Mouse (Mus musculus) limb, embryonic 13.5 days (tissue): ENCODE data around the gene Zfp326. TPM values are rescaled to one million over a fixed set of nuclear protein-coding genes. Genes with fewer than 3 reads are reported as not detected.
"Not testable (repeated sequence)": the region's sequence is repeated elsewhere in the genome, so short reads cannot be mapped to it uniquely, and the experiment has no call there.

ENCODE experiments used
- ATAC-seq: fragments of 200-750 bp; cut with Nextera tagmentation; 2 replicates; pipeline ENCODE4 v1.8.0; 2017; ENCODE audit warnings: low read depth, moderate number of reproducible peaks, moderate TSS enrichment; ENCODE audit not compliant: low FRiP score
- H3K27ac ChIP-seq: fragments of 300-500 bp; sonication (generic); 2 replicates; pipeline ENCODE4 v1.5.1; 2015; ENCODE audit warnings: inconsistent platforms, mild to moderate bottlenecking, moderate library complexity
- H3K27me3 ChIP-seq: fragments of 300-500 bp; sonication (generic); 2 replicates; pipeline ENCODE4 v1.6.1; 2015; ENCODE audit warnings: mild to moderate bottlenecking, inconsistent platforms
- H3K36me3 ChIP-seq: fragments of 300-500 bp; sonication (generic); 2 replicates; pipeline ENCODE4 v1.6.1; 2015; ENCODE audit warnings: inconsistent platforms, mild to moderate bottlenecking, moderate library complexity
- H3K4me1 ChIP-seq: fragments of 300-500 bp; sonication (generic); 2 replicates; pipeline ENCODE4 v1.6.1; 2015; ENCODE audit warnings: inconsistent platforms
- H3K4me2 ChIP-seq: fragments of 300-500 bp; sonication (generic); replicated peaks from 2 replicates; pipeline ENCODE4 v1.6.1; 2015; ENCODE audit warnings: inconsistent platforms, mild to moderate bottlenecking, moderate library complexity
- H3K4me3 ChIP-seq: fragments of 300-500 bp; sonication (generic); 2 replicates; pipeline ENCODE4 v1.5.1; 2015; ENCODE audit warnings: moderate library complexity, mild to moderate bottlenecking, inconsistent platforms
- H3K9ac ChIP-seq: fragments of 300-500 bp; sonication (generic); 2 replicates; pipeline ENCODE4 v1.6.1; 2015; ENCODE audit warnings: mild to moderate bottlenecking, inconsistent platforms
- H3K9me3 ChIP-seq: fragments of 300-500 bp; sonication (generic); 2 replicates; pipeline ENCODE4 v1.6.1; 2016; ENCODE audit warnings: inconsistent platforms
- WGBS: fragments of 180-500 bp; shearing (Covaris S2); methylation state at CpG from one replicate; pipeline ENCODE4 v1.1.7; 2015; 5-methylcytosine and 5-hydroxymethylcytosine counted together
- polyA plus RNA-seq: library from polyadenylated mRNA; unstranded; fragments of >200 nt; fragmentation: Nextera tagmentation; extraction: Ambion mirVana; gene quantifications from 2 replicates; pipeline ENCODE4 v1.2.1, GENCODE M21; 2015

Gene Zfp326
- polyA plus RNA-seq, 1 experiment from 2014 or later = 62.8 TPM

GRCm38 (mm10) chr5:105849222-105849621 is 27.1 kb upstream of the Zfp326 start:
- Histone ChIP-seq H3K27ac (no peak overlapping the region), H3K9ac (no peak overlapping the region), H3K4me1 (peaks cover 15% of the 10 kb centered on the region), H3K4me2 (no peak overlapping the region), H3K4me3 (no peak overlapping the region), H3K9me3 (no peaks in the 10 kb centered on the region), H3K36me3 (no peaks in the 10 kb centered on the region), H3K27me3 (no peaks in the 10 kb centered on the region)
- WGBS = 64% methylated on average over 4 of the region's 4 CpGs
- ATAC-seq = no peak

DNA sequence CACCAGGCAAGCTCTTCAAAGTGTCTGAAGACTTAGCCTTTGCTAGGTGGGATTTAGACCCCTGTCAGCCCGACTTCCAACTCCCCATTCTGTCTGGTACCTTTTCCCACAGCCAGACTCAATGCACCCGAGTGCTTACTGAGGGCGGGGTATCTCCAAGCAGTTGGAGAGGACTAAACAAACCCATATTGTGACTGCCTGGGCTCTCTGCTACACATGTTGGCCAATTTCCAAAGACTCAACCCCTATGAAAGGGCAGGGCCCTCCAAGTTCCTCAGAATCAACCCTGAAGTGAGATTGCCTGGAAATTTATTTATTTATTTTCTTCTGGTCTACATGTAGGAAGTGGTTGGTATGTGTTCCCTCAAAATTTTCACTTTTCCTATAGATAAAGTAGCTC is 26.7 kb upstream of the Zfp326 start:
- no peak overlapping the region for H3K4me3 ChIP-seq
- no peak overlapping the region for H3K9ac ChIP-seq
- H3K4me1 ChIP-seq = peaks cover 15% of the 10 kb centered on the region
- no peaks in the 10 kb centered on the region for H3K9me3 ChIP-seq
- no peak overlapping the region for H3K27ac ChIP-seq
- WGBS = 55% methylated on average over 3 of the region's 3 CpGs
- no peak overlapping the region for H3K4me2 ChIP-seq
- ATAC-seq = no peak
- no peaks in the 10 kb centered on the region for H3K27me3 ChIP-seq
- H3K36me3 ChIP-seq = no peaks in the 10 kb centered on the region

DNA sequence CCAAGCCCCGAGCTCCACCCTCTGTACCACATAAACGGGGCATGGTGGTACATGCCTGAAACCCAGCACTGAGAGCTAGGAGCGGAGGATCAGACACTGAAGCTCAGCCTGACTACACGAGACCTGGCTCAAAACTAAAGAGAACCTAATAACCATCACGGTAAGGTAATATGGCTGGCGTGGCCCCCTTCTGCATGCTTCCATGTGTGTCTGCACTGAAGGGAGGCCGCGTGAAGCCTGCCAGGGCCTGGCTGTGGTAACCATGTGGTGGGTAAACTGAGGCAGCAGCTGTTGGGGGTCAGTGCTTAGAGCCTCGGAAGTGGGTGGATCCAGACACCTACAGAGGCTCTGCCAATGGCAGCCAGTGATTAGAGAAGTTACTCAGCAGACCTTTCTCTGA is 23.1 kb upstream of the Zfp326 start:
- Histone ChIP-seq H3K9me3 (no peaks in the 10 kb centered on the region), H3K9ac (no peak overlapping the region), H3K27me3 (no peaks in the 10 kb centered on the region), H3K4me2 (no peak overlapping the region), H3K36me3 (no peaks in the 10 kb centered on the region), H3K27ac (no peak overlapping the region), H3K4me1 (peaks cover 24% of the 10 kb centered on the region), H3K4me3 (no peak overlapping the region)
- WGBS = 83% methylated on average over 9 of the region's 9 CpGs
- no peak for ATAC-seq

GRCm38 (mm10) chr5:105857486-105857885 is 18.9 kb upstream of the Zfp326 start:
- no peaks in the 10 kb centered on the region for H3K9me3 ChIP-seq
- 0 out of 2 replicates have a peak overlapping the region, but pooled peaks have one; percentile 19 for H3K9ac ChIP-seq
- H3K36me3 ChIP-seq = no peaks in the 10 kb centered on the region
- 63% methylated on average over 5 of the region's 5 CpGs for WGBS
- no peaks in the 10 kb centered on the region for H3K27me3 ChIP-seq
- peaks cover 19% of the 10 kb centered on the region for H3K4me1 ChIP-seq
- ATAC-seq = no peak
- peak overlapping the region; percentile 48; the same call in 1 of the 2 replicates for H3K27ac ChIP-seq
- no peak overlapping the region for H3K4me2 ChIP-seq
- no peak overlapping the region for H3K4me3 ChIP-seq

- H3K36me3 ChIP-seq = no peaks in the 10 kb centered on the region
- peaks cover 15% of the 10 kb centered on the region for H3K4me1 ChIP-seq
- no peak; the same call in 1 of the 2 replicates for ATAC-seq
- H3K4me2 ChIP-seq = no peak overlapping the region
- WGBS = 64% methylated on average over 8 of the region's 8 CpGs
- H3K27me3 ChIP-seq = no peaks in the 10 kb centered on the region
- no peaks in the 10 kb centered on the region for H3K9me3 ChIP-seq
- H3K27ac ChIP-seq = no peak overlapping the region
- no peak overlapping the region for H3K9ac ChIP-seq
- no peak overlapping the region for H3K4me3 ChIP-seq
These were observed 17.3 kb upstream of the Zfp326 start for GRCm38 (mm10) chr5:105858754-105859694.

DNA sequence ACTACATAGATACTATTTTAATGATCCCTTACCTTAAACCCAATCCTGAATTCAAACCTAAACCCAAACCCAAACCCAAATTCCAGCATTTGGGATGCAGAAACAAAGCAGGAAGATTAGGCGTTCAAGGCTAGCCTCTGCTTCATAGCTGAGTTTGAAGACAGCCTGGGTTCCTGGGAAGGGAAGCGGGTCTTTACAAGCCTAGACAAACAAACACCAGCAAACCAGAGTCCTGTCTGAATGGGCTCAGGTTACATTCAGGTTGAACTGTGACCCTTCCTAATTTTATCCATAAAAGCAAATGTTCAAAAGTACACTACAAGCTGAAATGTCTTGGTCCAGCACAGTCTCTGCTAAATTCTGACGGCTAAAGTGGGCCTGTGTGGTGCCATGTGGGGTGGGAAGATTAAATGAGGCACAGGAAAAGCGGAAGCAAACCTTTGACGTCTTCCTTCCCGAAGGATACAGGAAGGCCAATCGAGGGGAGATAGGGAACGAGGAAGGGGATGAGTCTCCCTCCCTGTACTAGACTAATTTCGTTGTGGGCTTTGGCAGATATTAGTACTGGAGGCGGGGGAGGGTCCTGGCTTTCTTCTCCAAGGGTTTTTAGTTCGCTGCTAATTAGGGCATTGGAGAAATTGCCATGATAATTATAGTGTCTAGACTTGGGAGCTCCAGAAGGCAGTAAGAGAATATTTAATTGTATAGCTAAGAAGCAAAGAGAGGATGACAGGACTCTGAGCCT is 16.5 kb upstream of the Zfp326 start:
- no peak overlapping the region for H3K4me2 ChIP-seq
- WGBS = 48% methylated on average over 11 of the region's 11 CpGs
- H3K4me3 ChIP-seq = no peak overlapping the region
- no peak overlapping the region for H3K27ac ChIP-seq
- no peak overlapping the region for H3K9ac ChIP-seq
- H3K4me1 ChIP-seq = peaks cover 15% of the 10 kb centered on the region
- no peaks in the 10 kb centered on the region for H3K36me3 ChIP-seq
- H3K27me3 ChIP-seq = no peaks in the 10 kb centered on the region
- no peaks in the 10 kb centered on the region for H3K9me3 ChIP-seq
- ATAC-seq = 0 out of 2 replicates have a peak, but pooled peaks have one; percentile 8

GRCm38 (mm10) chr5:105860461-105860835 is 15.9 kb upstream of the Zfp326 start:
- Histone ChIP-seq H3K4me3 (no peak overlapping the region), H3K4me2 (no peak overlapping the region), H3K27me3 (no peaks in the 10 kb centered on the region), H3K4me1 (peaks cover 15% of the 10 kb centered on the region), H3K9ac (no peak overlapping the region), H3K9me3 (no peaks in the 10 kb centered on the region), H3K27ac (no peak overlapping the region), H3K36me3 (no peaks in the 10 kb centered on the region)
- no peak for ATAC-seq
- 86% methylated on average over 10 of the region's 10 CpGs for WGBS

- WGBS = 89% methylated on average over 5 of the region's 5 CpGs
- no peak overlapping the region for H3K9ac ChIP-seq
These were observed 14.7 kb upstream of the Zfp326 start for GRCm38 (mm10) chr5:105861616-105862015.

DNA sequence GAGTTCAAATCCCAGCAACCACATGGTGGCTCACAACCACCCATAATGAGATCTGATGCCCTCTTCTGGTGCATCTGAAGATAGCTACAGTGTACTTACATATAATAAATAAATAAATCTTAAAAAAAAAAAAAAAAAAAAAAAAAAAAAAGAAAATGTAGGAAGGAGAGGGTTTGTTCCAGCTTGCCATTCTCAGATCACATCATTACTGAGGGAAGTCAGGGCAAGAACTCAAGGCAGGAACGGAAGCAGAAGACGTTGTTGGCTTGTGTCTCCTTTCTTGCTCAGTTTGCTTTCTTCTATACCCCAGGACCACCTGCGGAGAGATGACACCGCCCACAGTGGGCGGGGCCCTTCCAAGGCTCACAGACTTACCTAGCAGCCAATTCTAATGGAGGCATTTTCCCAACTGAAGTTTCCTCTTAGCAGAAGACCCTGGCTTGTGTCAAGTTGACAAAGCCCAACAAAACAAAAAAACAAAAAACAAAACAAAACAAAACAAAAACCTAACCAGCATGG is 11.2 kb upstream of the Zfp326 start:
- ATAC-seq, H3K27ac ChIP-seq, H3K4me2 ChIP-seq, H3K36me3 ChIP-seq, H3K4me3 ChIP-seq, H3K9ac ChIP-seq, H3K27me3 ChIP-seq, H3K9me3 ChIP-seq: not testable (repeated sequence)
- peaks cover 21% of the 10 kb centered on the region for H3K4me1 ChIP-seq
- 71% methylated on average over 5 of the region's 5 CpGs for WGBS

More at GRCm38 (mm10) chr5:105861616-105862015, 14.7 kb upstream of the Zfp326 start:
- no peaks in the 10 kb centered on the region for H3K9me3 ChIP-seq
- no peaks in the 10 kb centered on the region for H3K36me3 ChIP-seq
- no peaks in the 10 kb centered on the region for H3K27me3 ChIP-seq
- H3K4me1 ChIP-seq = peaks cover 20% of the 10 kb centered on the region
- H3K27ac ChIP-seq = no peak overlapping the region
- no peak overlapping the region for H3K4me3 ChIP-seq
- H3K4me2 ChIP-seq = no peak overlapping the region
- ATAC-seq = no peak

DNA sequence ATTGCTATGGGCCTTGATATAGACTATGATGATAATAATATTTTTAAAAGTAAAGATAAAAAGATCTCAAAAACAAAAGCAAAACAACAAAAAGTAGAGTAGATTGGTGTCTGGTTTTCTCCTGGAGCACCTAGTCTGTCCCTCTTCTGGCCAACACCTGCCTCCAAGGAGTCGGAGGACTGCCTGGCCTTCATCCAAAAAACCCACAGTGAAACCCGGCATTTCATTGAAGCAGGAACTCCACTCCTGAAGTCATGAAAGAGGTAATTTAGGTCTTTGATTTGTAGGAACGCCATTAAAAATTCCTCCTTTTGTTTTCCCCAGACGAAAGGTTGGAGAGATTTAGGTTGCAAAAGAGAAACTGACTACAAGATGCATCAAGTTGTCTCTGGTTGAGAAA is 8.9 kb upstream of the Zfp326 start:
- ATAC-seq = no peak
- H3K9me3 ChIP-seq = no peaks in the 10 kb centered on the region
- peak overlapping the region; percentile 32; the same call in 1 of the 2 replicates for H3K4me2 ChIP-seq
- H3K4me1 ChIP-seq = peaks cover 22% of the 10 kb centered on the region
- H3K36me3 ChIP-seq = no peaks in the 10 kb centered on the region
- H3K4me3 ChIP-seq = no peak overlapping the region
- H3K27me3 ChIP-seq = 0 out of 2 replicates have a peak, but pooled peaks cover 3% of the 10 kb centered on the region
- WGBS = 11% methylated on average over 4 of the region's 4 CpGs
- H3K9ac ChIP-seq = no peak overlapping the region
- peak overlapping the region; percentile 44; the same call in 1 of the 2 replicates for H3K27ac ChIP-seq

- Histone ChIP-seq H3K4me1 (peaks cover 27% of the 10 kb centered on the region), H3K36me3 (no peaks in the 10 kb centered on the region), H3K9me3 (no peaks in the 10 kb centered on the region), H3K9ac (no peak overlapping the region), H3K27me3 (0 out of 2 replicates have a peak, but pooled peaks cover 3% of the 10 kb centered on the region), H3K4me2 (peak overlapping the region; percentile 32; the same call in 1 of the 2 replicates), H3K27ac (peak overlapping the region; percentile 44; the same call in 1 of the 2 replicates), H3K4me3 (no peak overlapping the region)
- peak; percentile 24; the same call in 1 of the 2 replicates for ATAC-seq
- 62% methylated on average over 16 of the region's 16 CpGs for WGBS
These were observed 8.4 kb upstream of the Zfp326 start for GRCm38 (mm10) chr5:105867841-105868447.
